In genomic region chr4:127236631-127237030, GRCm38 (mm10) we compare ENCODE assay signal across 7 mouse cellular contexts. TPM values are rescaled to one million over a fixed set of nuclear protein-coding genes. Genes with fewer than 3 reads are reported as not detected.
DNase-seq lines count a peak whose midpoint lies in the region; ATAC-seq and TF ChIP-seq lines count a peak whose summit lies in the region.

No protein-coding gene starts in this region.

- ATAC-seq in embryonic facial prominence, embryonic 12.5 days (ENCODE audit: insufficient number of reproducible peaks, insufficient read depth, low FRiP score, low TSS enrichment): 0 out of 2 replicates have a peak, but pooled peaks have one; percentile 37
- peak; percentile 22; the same call in 1 of the 2 replicates for ATAC-seq in neural tube, embryonic 11.5 days (ENCODE audit: insufficient read depth, low FRiP score, low TSS enrichment)
- ATAC-seq in megakaryocyte-erythroid progenitor cell, adult 5-6 weeks (replicated peaks; ENCODE audit: low FRiP score, low TSS enrichment, poor library complexity, severe bottlenecking): no peak

- H3K9me3 ChIP-seq in embryonic facial prominence, embryonic 12.5 days: no peaks in the 10 kb centered on the region
- no peaks in the 10 kb centered on the region for H3K9me3 ChIP-seq in neural tube, embryonic 11.5 days (ENCODE audit: control insufficient read depth, low read length)

- peak overlapping the region; percentile 80; the same call in 1 of the 2 replicates for H3K27ac ChIP-seq in layer of hippocampus, adult 2 months
- no peak overlapping the region for H3K27ac ChIP-seq in embryonic facial prominence, embryonic 12.5 days
- H3K27ac ChIP-seq in neural tube, embryonic 11.5 days (ENCODE audit: low read depth, low read length): 0 out of 2 replicates have a peak overlapping the region, but pooled peaks have one; percentile 68

- H3K36me3 ChIP-seq in embryonic facial prominence, embryonic 12.5 days: no peaks in the 10 kb centered on the region
- no peaks in the 10 kb centered on the region for H3K36me3 ChIP-seq in neural tube, embryonic 11.5 days (ENCODE audit: control insufficient read depth, insufficient read depth, low read length)

- peaks cover 7% of the 10 kb centered on the region for H3K4me1 ChIP-seq in embryonic facial prominence, embryonic 12.5 days
- H3K4me1 ChIP-seq in neural tube, embryonic 11.5 days (ENCODE audit: control insufficient read depth, insufficient read depth, low read length): peaks cover 14% of the 10 kb centered on the region

- peak overlapping the region; percentile 64 for H3K4me3 ChIP-seq in layer of hippocampus, adult 2 months
- peak overlapping the region; percentile 54 for H3K4me3 ChIP-seq in embryonic facial prominence, embryonic 12.5 days
- peak overlapping the region; percentile 54 for H3K4me3 ChIP-seq in neural tube, embryonic 11.5 days (ENCODE audit: low read depth, low read length)

- no peak for DNase-seq in layer of hippocampus, adult 2 months (ENCODE audit: low spot score in 2 of 2)
- DNase-seq in layer of hippocampus, postnatal 10 days (ENCODE audit: low spot score in 2 of 2): no peak
- peak; percentile 22 for DNase-seq in induced T-regulatory cell, adult 2 months (ENCODE audit: low read depth)
- peak; percentile 44 for DNase-seq in neural tube, embryonic 11.5 days (ENCODE audit: low spot score)
- DNase-seq in urinary bladder, postnatal 14 days (ENCODE audit: low spot score): no peak

- H3K27me3 ChIP-seq in embryonic facial prominence, embryonic 12.5 days: peaks cover 24% of the 10 kb centered on the region
- H3K27me3 ChIP-seq in neural tube, embryonic 11.5 days (ENCODE audit: control insufficient read depth, insufficient read depth, low read length): no peaks in the 10 kb centered on the region

- peak overlapping the region; percentile 59 for H3K9ac ChIP-seq in embryonic facial prominence, embryonic 12.5 days
- H3K9ac ChIP-seq in neural tube, embryonic 11.5 days (ENCODE audit: low read length): peak overlapping the region; percentile 82

- WGBS in embryonic facial prominence, embryonic 12.5 days: 2% methylated on average over 14 of the region's 14 CpGs
- 2% methylated on average over 14 of the region's 14 CpGs for WGBS in neural tube, embryonic 11.5 days

- no peak for TF ChIP-seq CTCF in layer of hippocampus, adult 2 months (conservative IDR thresholded peaks at IDR 0.05)

- peak overlapping the region; percentile 98 for H3K4me2 ChIP-seq in embryonic facial prominence, embryonic 12.5 days (replicated peaks)
- H3K4me2 ChIP-seq in neural tube, embryonic 11.5 days (ENCODE audit: low read depth): peak overlapping the region; percentile 92

RNA-seq across cellular contexts. Expression of gene Smim12, which starts 7.0 kb away (rescaled TPM):
- total RNA-seq in layer of hippocampus, adult 2 months (2021): 10 to 100 TPM; 48.5 to 55.1 TPM
- total RNA-seq in layer of hippocampus, postnatal 10 days (2021): 10 to 100 TPM; 41.1 to 45.5 TPM
- polyA plus RNA-seq in embryonic facial prominence, embryonic 12.5 days (2016; fragmentation: Nextera tagmentation; extraction: Ambion mirVana): 49.1 and 51.1 TPM in 2 replicates
- polyA plus RNA-seq in neural tube, embryonic 11.5 days (2014; fragmentation: Nextera tagmentation; extraction: Ambion mirVana): 57.0 and 58.6 TPM in 2 replicates
- total RNA-seq in megakaryocyte-erythroid progenitor cell, adult 5-6 weeks (2014; fragmentation: Nextera tagmentation): 22.7 and 25.5 TPM in 2 replicates
- total RNA-seq in megakaryocyte-erythroid progenitor cell, adult 5-6 weeks (2017): 28.9 and 29.2 TPM in 2 replicates

Comparison
In these comparisons a context has a peak if more than half of its experiments do, and no peak if none do; other contexts are left out.
1. DNase-seq: peak in induced T-regulatory cell, adult 2 months (single experiment) and neural tube, embryonic 11.5 days (single experiment); none in layer of hippocampus, adult 2 months (0 of 2), layer of hippocampus, postnatal 10 days (0 of 2) and urinary bladder, postnatal 14 days (single experiment).
2. Peak in every context shown above with its lines, with median percentiles within 50 percentile points of each other: H3K4me3 ChIP-seq.